Mouse (Mus musculus) embryo, embryonic 10.5 days (tissue): ENCODE results near the gene Dicer1.
"Not testable (repeated sequence)": the region's sequence is repeated elsewhere in the genome, so short reads cannot be mapped to it uniquely, and the experiment has no call there.

Source experiments
- DNase-seq: peaks from one replicate; pipeline ENCODE4 v3.0.0-alpha.2; 2015; ENCODE audit warnings: low spot score

The Dicer1 gene

GRCm38 (mm10) chr12:104740841-104741787 is 10.6 kb downstream of the Dicer1 start:
- no peak for DNase-seq

GRCm38 (mm10) chr12:104738931-104739330 is 12.8 kb downstream of the Dicer1 start:
- no peak for DNase-seq

GRCm38 (mm10) chr12:104738446-104738845 is 13.3 kb downstream of the Dicer1 start:
- peak; percentile 44 for DNase-seq

- no peak for DNase-seq
Observed at GRCm38 (mm10) chr12:104737666-104738065, 14.1 kb downstream of the Dicer1 start.

GRCm38 (mm10) chr12:104735993-104736395 is 15.8 kb downstream of the Dicer1 start:
- peak; percentile 62 for DNase-seq

DNA sequence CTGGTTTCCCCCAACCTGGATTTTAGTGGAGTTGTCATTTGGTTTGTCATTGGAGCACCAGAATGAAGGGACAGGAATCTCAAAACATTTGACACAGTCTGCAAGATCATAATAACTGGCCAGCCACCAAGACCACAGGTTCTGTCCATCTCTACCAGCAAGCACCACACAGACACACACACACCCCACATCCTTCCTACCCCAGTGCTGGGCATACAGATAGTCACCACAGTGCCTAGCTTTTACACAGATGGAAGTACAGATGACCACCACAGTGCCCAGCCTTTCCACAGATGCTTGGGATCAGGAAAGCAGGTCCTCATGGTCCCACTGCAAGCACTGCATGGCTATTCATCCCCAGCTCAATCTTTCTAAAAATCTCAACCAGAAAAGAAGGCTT is 18.6 kb downstream of the Dicer1 start:
- no peak for DNase-seq

GRCm38 (mm10) chr12:104731782-104732181 is 20.0 kb downstream of the Dicer1 start:
- peak; percentile 56 for DNase-seq

DNA sequence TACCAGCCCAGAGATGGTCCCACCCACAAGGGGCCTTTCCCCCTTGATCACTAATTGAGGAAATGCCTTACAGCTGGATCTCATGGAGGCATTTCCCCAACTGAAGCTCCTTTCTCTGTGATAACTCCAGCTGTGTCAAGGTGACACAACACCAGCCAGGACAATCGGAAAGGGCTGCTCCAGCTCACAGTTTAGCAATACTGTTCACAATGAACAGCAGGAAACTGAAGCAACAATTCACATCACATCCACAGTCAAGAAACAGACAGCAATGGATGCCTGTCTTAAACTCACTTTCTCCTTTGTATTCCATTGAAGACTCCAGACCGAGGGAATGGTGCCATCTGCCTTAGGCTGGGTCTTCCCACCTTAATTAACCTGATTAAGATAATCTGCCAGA is 25.3 kb downstream of the Dicer1 start:
- DNase-seq, result not testable (repeated sequence)

- DNase-seq, result no peak
Observed at GRCm38 (mm10) chr12:104722056-104722455, 29.7 kb downstream of the Dicer1 start.

- no peak for DNase-seq
Observed at GRCm38 (mm10) chr12:104721011-104721410, 30.7 kb downstream of the Dicer1 start.

GRCm38 (mm10) chr12:104718956-104719355 is 32.8 kb downstream of the Dicer1 start:
- DNase-seq, result no peak

- no peak for DNase-seq
Observed at GRCm38 (mm10) chr12:104716409-104716808, 35.3 kb downstream of the Dicer1 start.

GRCm38 (mm10) chr12:104715453-104715852 is 36.3 kb downstream of the Dicer1 start:
- DNase-seq, result no peak

- no peak for DNase-seq
Observed at GRCm38 (mm10) chr12:104700266-104700665, 51.5 kb downstream of the Dicer1 start.

DNA sequence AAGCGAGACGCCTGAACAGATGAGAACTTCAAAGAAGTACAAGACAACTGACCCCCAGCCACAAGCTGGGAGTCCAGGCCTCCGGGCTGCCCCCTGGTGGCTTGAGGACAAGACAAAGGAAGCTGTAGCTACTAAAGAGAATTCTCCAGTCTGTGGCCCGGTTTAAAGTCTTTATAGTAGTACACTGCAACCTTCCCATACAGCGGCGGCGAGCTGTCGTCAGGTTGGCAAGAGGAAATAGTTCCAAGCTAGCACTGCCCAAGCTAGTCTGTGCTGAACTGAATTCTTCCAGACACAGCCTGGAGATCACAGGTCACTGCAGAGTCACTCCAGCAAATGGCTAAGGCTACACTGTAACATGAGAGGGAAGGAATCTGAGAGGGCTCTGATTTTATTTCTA is 52.0 kb downstream of the Dicer1 start:
- peak; percentile 83 for DNase-seq

GRCm38 (mm10) chr12:104695514-104695913 is 56.2 kb downstream of the Dicer1 start:
- no peak for DNase-seq

DNA sequence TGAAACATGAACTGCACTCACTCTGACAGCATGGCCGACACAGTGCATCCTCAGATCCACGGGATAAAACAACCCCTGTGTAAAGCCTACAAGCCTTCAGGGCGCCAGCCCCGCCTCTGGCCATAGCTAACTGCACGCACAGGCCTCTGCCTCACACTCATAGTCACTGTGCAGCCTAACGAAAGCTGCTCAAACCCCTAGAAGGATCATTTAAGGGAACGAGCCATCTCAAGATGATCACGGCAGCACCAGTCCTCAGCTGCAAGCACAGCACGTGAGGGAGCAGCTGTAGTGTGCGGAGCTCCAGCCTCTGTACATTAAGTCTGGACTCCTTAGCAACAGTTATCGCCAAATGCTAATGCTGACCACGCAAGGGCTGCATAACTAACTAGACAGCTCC is 58.9 kb downstream of the Dicer1 start:
- DNase-seq, result no peak

GRCm38 (mm10) chr12:104690412-104690811 is 61.3 kb downstream of the Dicer1 start:
- no peak for DNase-seq

DNA sequence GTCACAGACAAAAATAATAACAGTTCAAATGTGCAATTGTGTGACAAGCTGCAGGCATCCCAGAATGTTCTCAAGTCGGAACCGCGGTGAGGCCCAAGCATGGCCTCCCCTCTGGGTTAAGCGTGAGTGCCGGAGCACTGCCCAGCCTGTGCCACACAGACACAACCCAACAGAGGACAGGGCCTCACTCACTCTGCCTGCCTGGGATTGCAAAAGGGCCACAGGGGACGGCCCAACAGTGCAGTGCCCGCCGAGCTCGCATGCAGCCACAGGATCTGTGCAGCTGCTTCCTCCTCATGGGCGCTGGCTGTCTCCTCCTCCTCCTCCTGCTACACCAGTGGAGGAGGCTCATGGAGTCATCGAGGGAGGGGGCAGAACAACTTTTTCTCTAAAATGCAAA is 62.9 kb downstream of the Dicer1 start:
- DNase-seq, result no peak

GRCm38 (mm10) chr12:104684411-104684931 is 67.3 kb downstream of the Dicer1 start:
- DNase-seq, result no peak

DNA sequence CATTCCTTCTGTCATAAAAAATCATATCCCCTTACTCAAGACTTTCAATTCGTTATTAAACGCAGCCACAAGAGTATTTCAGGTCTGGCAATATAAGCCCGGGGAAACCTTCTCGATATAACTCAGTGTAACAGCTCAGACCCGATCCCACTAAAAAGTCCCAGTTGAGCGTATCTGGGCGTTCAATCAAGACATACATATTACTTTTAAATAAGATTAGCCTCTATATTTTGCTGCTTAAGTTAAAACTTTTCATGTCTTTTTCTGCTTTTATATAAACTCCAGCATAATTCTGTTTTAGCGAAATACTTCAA is 72.0 kb downstream of the Dicer1 start:
- no peak for DNase-seq

GRCm38 (mm10) chr12:104679121-104679818 is 72.5 kb downstream of the Dicer1 start:
- DNase-seq, result peak; percentile 59

DNA sequence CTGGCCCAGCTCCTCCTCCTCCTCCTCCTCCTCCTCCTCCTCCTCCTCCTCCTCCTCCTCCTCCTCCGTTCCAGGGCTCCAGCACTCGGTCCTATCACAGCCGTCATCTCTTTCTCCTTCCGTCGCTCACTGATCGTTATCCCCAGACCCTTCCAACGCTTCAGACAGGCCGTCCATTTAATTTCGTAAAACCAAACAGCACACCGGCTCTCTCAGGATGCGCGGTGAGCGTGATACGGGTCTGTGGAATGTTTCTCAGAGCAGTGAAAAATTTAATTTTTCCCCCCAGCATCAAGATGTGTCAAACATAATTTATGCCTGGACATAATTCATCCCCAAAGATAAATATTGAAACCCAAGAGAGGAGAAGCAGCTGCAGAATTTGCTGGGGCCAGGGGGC is 73.3 kb downstream of the Dicer1 start:
- peak; percentile 32 for DNase-seq
